Mouse (Mus musculus) cerebellum, adult 18-20 months (tissue): ENCODE results near the gene Zcchc2.
A peak's percentile ranks its signal among the peaks of the same experiment; 100 is the strongest.

Experiments used
- DNase-seq, 2 experiments: peaks; one replicate each; pipeline ENCODE4 v3.0.0; 2021

Gene Zcchc2

GRCm38 (mm10) chr1:106036861-106037599 is 46.8 kb downstream of the Zcchc2 start:
- DNase-seq = peak; percentile 60 to 78

GRCm38 (mm10) chr1:106039326-106039725 is 49.1 kb downstream of the Zcchc2 start:
- DNase-seq = no peak

- no peak for DNase-seq
Measured at GRCm38 (mm10) chr1:106040271-106040670, 50.1 kb downstream of the Zcchc2 start.

- DNase-seq = no peak
Measured at GRCm38 (mm10) chr1:106042221-106042620, 52.0 kb downstream of the Zcchc2 start.

GRCm38 (mm10) chr1:106043053-106043820 is 53.0 kb downstream of the Zcchc2 start:
- peak; percentile 84 to 88 for DNase-seq

GRCm38 (mm10) chr1:106049036-106049435 is 58.8 kb downstream of the Zcchc2 start:
- DNase-seq = no peak

- no peak for DNase-seq
Measured at GRCm38 (mm10) chr1:106054978-106055377, 64.8 kb downstream of the Zcchc2 start.

GRCm38 (mm10) chr1:106058355-106058754 is 68.1 kb downstream of the Zcchc2 start:
- no peak for DNase-seq

GRCm38 (mm10) chr1:106059516-106060277 is 69.5 kb downstream of the Zcchc2 start:
- no peak for DNase-seq

- DNase-seq = no peak
Measured at GRCm38 (mm10) chr1:106061185-106061910, 71.1 kb downstream of the Zcchc2 start.

GRCm38 (mm10) chr1:106062891-106063590 is 72.8 kb downstream of the Zcchc2 start:
- DNase-seq = no peak

GRCm38 (mm10) chr1:106063591-106064170 is 73.5 kb downstream of the Zcchc2 start:
- DNase-seq = no peak

GRCm38 (mm10) chr1:106064291-106064690 is 74.1 kb downstream of the Zcchc2 start:
- no peak for DNase-seq

- DNase-seq = no peak
Measured at GRCm38 (mm10) chr1:106064711-106065110, 74.5 kb downstream of the Zcchc2 start.

- DNase-seq = no peak
Measured at GRCm38 (mm10) chr1:106065679-106066078, 75.5 kb downstream of the Zcchc2 start.

- no peak for DNase-seq
Measured at GRCm38 (mm10) chr1:106067306-106067705, 77.1 kb downstream of the Zcchc2 start.

GRCm38 (mm10) chr1:106069867-106070543 is 79.8 kb downstream of the Zcchc2 start:
- no peak for DNase-seq

GRCm38 (mm10) chr1:106070814-106071213 is 80.6 kb downstream of the Zcchc2 start:
- no peak for DNase-seq

GRCm38 (mm10) chr1:106071237-106072070 is 81.2 kb downstream of the Zcchc2 start:
- peak; percentile 72 to 83 for DNase-seq

- peak; percentile 29 to 42 for DNase-seq
Measured at GRCm38 (mm10) chr1:106072071-106072440, 81.8 kb downstream of the Zcchc2 start.
